Comparison of ENCODE assay signal across 7 mouse cellular contexts in genomic region chr13:23542225-23542980, GRCm38 (mm10). TPM values are rescaled to one million over a fixed set of nuclear protein-coding genes. Genes with fewer than 3 reads are reported as not detected.
DNase-seq lines count a peak whose midpoint lies in the region; ATAC-seq and TF ChIP-seq lines count a peak whose summit lies in the region.
"Not testable (repeated sequence)": the region's sequence is repeated elsewhere in the genome, so short reads cannot be mapped to it uniquely, and the experiment has no call there.

No protein-coding gene starts in this region.

- WGBS in heart, embryonic 12.5 days, result 8% methylated on average over 3 of the region's 3 CpGs
- 9% methylated on average over 3 of the region's 3 CpGs for WGBS in intestine, embryonic 14.5 days
- WGBS in limb, embryonic 14.5 days, result 18% methylated on average over 3 of the region's 3 CpGs
- 0% methylated on average over 2 of the region's 3 CpGs for WGBS in macrophage (ENCODE audit: missing documents)
- 7% methylated on average over 3 of the region's 3 CpGs for WGBS in neural tube, embryonic 14.5 days

- peak overlapping the region; percentile 71 for H3K9ac ChIP-seq in heart, embryonic 12.5 days
- H3K9ac ChIP-seq in intestine, embryonic 14.5 days (ENCODE audit: low read length), result peak overlapping the region; percentile 53
- H3K9ac ChIP-seq in limb, embryonic 14.5 days (ENCODE audit: low read depth, low read length, severe bottlenecking), result peak overlapping the region; percentile 58
- H3K9ac ChIP-seq in neural tube, embryonic 14.5 days (replicated peaks; ENCODE audit: low read depth, low read length), result not testable (repeated sequence)

- H3K27ac ChIP-seq in embryonic fibroblast, embryonic 13.5 days (ENCODE audit: insufficient read depth, low read length), result peak overlapping the region; percentile 70
- peak overlapping the region; percentile 94 for H3K27ac ChIP-seq in heart, embryonic 12.5 days (ENCODE audit: poor library complexity, severe bottlenecking)
- H3K27ac ChIP-seq in intestine, embryonic 14.5 days (ENCODE audit: low read depth), result peak overlapping the region; percentile 98
- peak overlapping the region; percentile 81 for H3K27ac ChIP-seq in limb, embryonic 14.5 days (replicated peaks; ENCODE audit: low read depth, low read length)
- H3K27ac ChIP-seq in macrophage, result peak overlapping the region; percentile 84
- H3K27ac ChIP-seq in neural tube, embryonic 14.5 days (ENCODE audit: low read depth, low read length), result not testable (repeated sequence)

- peak overlapping the region; percentile 82 for H3K4me2 ChIP-seq in heart, embryonic 12.5 days
- peak overlapping the region; percentile 94 for H3K4me2 ChIP-seq in intestine, embryonic 14.5 days (ENCODE audit: low read length)
- H3K4me2 ChIP-seq in limb, embryonic 14.5 days (replicated peaks; ENCODE audit: low read depth, low read length, severe bottlenecking), result peak overlapping the region; percentile 57
- peak overlapping the region; percentile 68 for H3K4me2 ChIP-seq in neural tube, embryonic 14.5 days (ENCODE audit: low read depth, low read length)

- not testable (repeated sequence) for DNase-seq in G1E (ENCODE audit: low spot score); limb, embryonic 14.5 days (ENCODE audit: low spot score)
- DNase-seq in intestine, embryonic 14.5 days (ENCODE audit: low spot score), result peak; percentile 57

- not testable (repeated sequence) for H3K36me3 ChIP-seq in G1E (replicated peaks); heart, embryonic 12.5 days; intestine, embryonic 14.5 days (ENCODE audit: control insufficient read depth, insufficient read depth, low read length); limb, embryonic 14.5 days (ENCODE audit: control insufficient read depth, insufficient read depth, low read length); macrophage (ENCODE audit: inconsistent target); neural tube, embryonic 14.5 days (ENCODE audit: control insufficient read depth, insufficient read depth, low read length)

- not testable (repeated sequence) for ATAC-seq in G1E (ENCODE audit: extremely low read depth, insufficient number of reproducible peaks, low FRiP score, poor library complexity, severe bottlenecking); heart, embryonic 12.5 days (ENCODE audit: insufficient number of reproducible peaks, low FRiP score); intestine, embryonic 14.5 days (replicated peaks; ENCODE audit: low FRiP score, low TSS enrichment, low read depth); limb, embryonic 14.5 days (ENCODE audit: low FRiP score, low read depth); neural tube, embryonic 14.5 days (ENCODE audit: low read depth)

- TF ChIP-seq CTCF in G1E (IDR thresholded peaks at IDR 0.05; ENCODE audit: low read depth, low read length); embryonic fibroblast, embryonic 13.5 days (IDR thresholded peaks at IDR 0.05; ENCODE audit: borderline replicate concordance, insufficient read depth, low read length): not testable (repeated sequence)

- not testable (repeated sequence) for H3K79me2 ChIP-seq in macrophage (ENCODE audit: inconsistent target)

- H3K4me1 ChIP-seq in G1E (ENCODE audit: insufficient read depth, low read depth, low read length), result peaks cover 20% of the 10 kb centered on the region
- H3K4me1 ChIP-seq in embryonic fibroblast, embryonic 13.5 days (ENCODE audit: control insufficient read depth, insufficient read depth, low read length); heart, embryonic 12.5 days (replicated peaks); intestine, embryonic 14.5 days (replicated peaks; ENCODE audit: control insufficient read depth, insufficient read depth, low read length); limb, embryonic 14.5 days (ENCODE audit: control insufficient read depth, insufficient read depth, low read length); neural tube, embryonic 14.5 days (ENCODE audit: control insufficient read depth, insufficient read depth, low read length): not testable (repeated sequence)

- peak; percentile 46; the same call in 1 of the 2 replicates for TF ChIP-seq POLR2A in embryonic fibroblast, embryonic 13.5 days (IDR thresholded peaks at IDR 0.05; ENCODE audit: low read depth, low read length)
- TF ChIP-seq POLR2A in limb, embryonic 14.5 days (IDR thresholded peaks at IDR 0.05; ENCODE audit: borderline replicate concordance, extremely low read depth, insufficient read depth, insufficient read length), result not testable (repeated sequence)

- H3K9me3 ChIP-seq in G1E (replicated peaks); heart, embryonic 12.5 days (replicated peaks); intestine, embryonic 14.5 days (ENCODE audit: control insufficient read depth, low read length); limb, embryonic 14.5 days (ENCODE audit: control insufficient read depth, low read length); neural tube, embryonic 14.5 days (ENCODE audit: control insufficient read depth, low read length): not testable (repeated sequence)

- not testable (repeated sequence) for H3K27me3 ChIP-seq in G1E (ENCODE audit: insufficient read depth, low read length); heart, embryonic 12.5 days (replicated peaks); intestine, embryonic 14.5 days (replicated peaks; ENCODE audit: control insufficient read depth, insufficient read depth, low read length); limb, embryonic 14.5 days (ENCODE audit: control insufficient read depth, insufficient read depth, low read length); neural tube, embryonic 14.5 days (ENCODE audit: control insufficient read depth, insufficient read depth, low read length)

- H3K4me3 ChIP-seq in G1E (ENCODE audit: low read depth, low read length), result peak overlapping the region; percentile 68
- H3K4me3 ChIP-seq in embryonic fibroblast, embryonic 13.5 days (ENCODE audit: insufficient read depth, low read length), result peak overlapping the region; percentile 54
- peak overlapping the region; percentile 56 for H3K4me3 ChIP-seq in heart, embryonic 12.5 days
- H3K4me3 ChIP-seq in intestine, embryonic 14.5 days (ENCODE audit: low read depth, low read length), result peak overlapping the region; percentile 53
- peak overlapping the region; percentile 41 for H3K4me3 ChIP-seq in limb, embryonic 14.5 days (replicated peaks; ENCODE audit: low read length)
- peak overlapping the region; percentile 43 for H3K4me3 ChIP-seq in macrophage (ENCODE audit: inconsistent target)
- H3K4me3 ChIP-seq in neural tube, embryonic 14.5 days (ENCODE audit: low read depth, low read length), result peak overlapping the region; percentile 36

RNA-seq across cellular contexts. Expression of gene Hist1h2bh, which starts 0.8 kb away (rescaled TPM):
- total RNA-seq in G1E (2014; fragmentation: Nextera tagmentation) (32.7 and 41.6 TPM in 2 replicates), G1E (2017) (77.6 and 126 TPM in 2 replicates)
- polyA plus RNA-seq in G1E (2012) (0.91 and 4.9 TPM in 2 replicates), macrophage (2018) (0.09 to 0.34 TPM (median 0.15 TPM) in 3 replicates)
- polyA plus RNA-seq in embryonic fibroblast, embryonic 13.5 days (2011; ENCODE audit: insufficient read length, low read depth, missing spikeins), result 1.8 and 4.0 TPM in 2 replicates
- polyA plus RNA-seq in heart, embryonic 12.5 days (2016; fragmentation: Nextera tagmentation; extraction: Ambion mirVana), result 0.26 and 0.28 TPM in 2 replicates
- polyA plus RNA-seq in intestine, embryonic 14.5 days (2014; fragmentation: Nextera tagmentation; extraction: Ambion mirVana), result 0.47 and 1.1 TPM in 2 replicates
- polyA plus RNA-seq in limb, embryonic 14.5 days (2012; rRNA removed), result 5.2 and 6.1 TPM in 2 replicates
- 0.48 and 0.57 TPM in 2 replicates for polyA plus RNA-seq in limb, embryonic 14.5 days (2014; fragmentation: Nextera tagmentation; extraction: Ambion mirVana)
- 1 to 10 TPM in 1 of 26 experiments, under 1 TPM in 7, not detected in 18; 0.51 to 1.7 (median 0.67) TPM for total RNA-seq in macrophage (2018; cell fraction: chromatin; rRNA removed)
- 1 to 10 TPM in 22 of 26 experiments, under 1 TPM in 4; 0.50 to 6.2 (median 1.7) TPM for total RNA-seq in macrophage (2018; cell fraction: cytosol; rRNA removed)
- 1 to 10 TPM in 3 of 26 experiments, under 1 TPM in 10, not detected in 13; 0.24 to 2.9 (median 0.72) TPM for total RNA-seq in macrophage (2018; cell fraction: nucleus; rRNA removed)
- polyA plus RNA-seq in neural tube, embryonic 14.5 days (2014; fragmentation: Nextera tagmentation; extraction: Ambion mirVana), result 0.33 TPM in 1 of 2 replicates, not detected in the other

RNA-seq across cellular contexts. Expression of gene Hist1h3f, which starts 1.4 kb away (rescaled TPM):
- total RNA-seq in G1E (2014; fragmentation: Nextera tagmentation), result 125 and 143 TPM in 2 replicates
- total RNA-seq in G1E (2017), result 96.8 and 187 TPM in 2 replicates
- 1.8 and 12.3 TPM in 2 replicates for polyA plus RNA-seq in G1E (2012)
- polyA plus RNA-seq in embryonic fibroblast, embryonic 13.5 days (2011; ENCODE audit: insufficient read length, low read depth, missing spikeins), result 0.61 and 0.70 TPM in 2 replicates
- 0.32 and 0.36 TPM in 2 replicates for polyA plus RNA-seq in heart, embryonic 12.5 days (2016; fragmentation: Nextera tagmentation; extraction: Ambion mirVana)
- polyA plus RNA-seq in intestine, embryonic 14.5 days (2014; fragmentation: Nextera tagmentation; extraction: Ambion mirVana), result 1.1 and 1.2 TPM in 2 replicates
- 4.1 and 7.4 TPM in 2 replicates for polyA plus RNA-seq in limb, embryonic 14.5 days (2012; rRNA removed)
- polyA plus RNA-seq in limb, embryonic 14.5 days (2014; fragmentation: Nextera tagmentation; extraction: Ambion mirVana), result 0.65 and 1.00 TPM in 2 replicates
- total RNA-seq in macrophage (2018; cell fraction: chromatin; rRNA removed), result 1 to 10 TPM in 12 of 26 experiments, under 1 TPM in 3, not detected in 11; 0.66 to 8.1 (median 1.7) TPM
- total RNA-seq in macrophage (2018; cell fraction: cytosol; rRNA removed), result 10 to 100 TPM in 8 of 26 experiments, 1 to 10 TPM in 17, under 1 TPM in 1; 0.94 to 20.0 (median 7.1) TPM
- 1 to 10 TPM in 13 of 26 experiments, under 1 TPM in 7, not detected in 6; 0.48 to 6.5 (median 1.5) TPM for total RNA-seq in macrophage (2018; cell fraction: nucleus; rRNA removed)
- not detected in 3 replicates for polyA plus RNA-seq in macrophage (2018)
- 0.52 TPM in 1 of 2 replicates, not detected in the other for polyA plus RNA-seq in neural tube, embryonic 14.5 days (2014; fragmentation: Nextera tagmentation; extraction: Ambion mirVana)

RNA-seq across cellular contexts. Expression of gene Hist1h3g, which starts 7.2 kb away (rescaled TPM):
- total RNA-seq in G1E (2014; fragmentation: Nextera tagmentation) (647 and 719 TPM in 2 replicates), G1E (2017) (217 and 302 TPM in 2 replicates)
- polyA plus RNA-seq in G1E (2012) (12.1 and 32.9 TPM in 2 replicates), macrophage (2018) (not detected in 3 replicates)
- 5.7 TPM in 1 of 2 replicates, not detected in the other for polyA plus RNA-seq in embryonic fibroblast, embryonic 13.5 days (2011; ENCODE audit: insufficient read length, low read depth, missing spikeins)
- polyA plus RNA-seq in heart, embryonic 12.5 days (2016; fragmentation: Nextera tagmentation; extraction: Ambion mirVana), result 3.9 and 4.0 TPM in 2 replicates
- polyA plus RNA-seq in intestine, embryonic 14.5 days (2014; fragmentation: Nextera tagmentation; extraction: Ambion mirVana), result 6.1 and 8.1 TPM in 2 replicates
- 32.6 and 62.7 TPM in 2 replicates for polyA plus RNA-seq in limb, embryonic 14.5 days (2012; rRNA removed)
- polyA plus RNA-seq in limb, embryonic 14.5 days (2014; fragmentation: Nextera tagmentation; extraction: Ambion mirVana), result 4.1 and 6.7 TPM in 2 replicates
- 1 to 10 TPM in 3 of 26 experiments, not detected in 23; 2.6 to 6.9 (median 3.0) TPM for total RNA-seq in macrophage (2018; cell fraction: chromatin; rRNA removed)
- 10 to 100 TPM in 3 of 26 experiments, 1 to 10 TPM in 21, under 1 TPM in 2; 0.91 to 17.1 (median 3.1) TPM for total RNA-seq in macrophage (2018; cell fraction: cytosol; rRNA removed)
- 1 to 10 TPM in 3 of 26 experiments, not detected in 23; 2.4 to 9.1 (median 2.4) TPM for total RNA-seq in macrophage (2018; cell fraction: nucleus; rRNA removed)
- polyA plus RNA-seq in neural tube, embryonic 14.5 days (2014; fragmentation: Nextera tagmentation; extraction: Ambion mirVana), result 0.72 TPM in 1 of 2 replicates, not detected in the other

RNA-seq across cellular contexts. Expression of gene Hist1h2af, which starts 8.7 kb away (rescaled TPM):
- 510 and 530 TPM in 2 replicates for total RNA-seq in G1E (2014; fragmentation: Nextera tagmentation)
- 1,417 and 2,284 TPM in 2 replicates for total RNA-seq in G1E (2017)
- 1,681 and 3,392 TPM in 2 replicates for polyA plus RNA-seq in G1E (2012)
- 12.7 and 20.4 TPM in 2 replicates for polyA plus RNA-seq in embryonic fibroblast, embryonic 13.5 days (2011; ENCODE audit: insufficient read length, low read depth, missing spikeins)
- polyA plus RNA-seq in heart, embryonic 12.5 days (2016; fragmentation: Nextera tagmentation; extraction: Ambion mirVana), result 2.7 and 7.0 TPM in 2 replicates
- polyA plus RNA-seq in intestine, embryonic 14.5 days (2014; fragmentation: Nextera tagmentation; extraction: Ambion mirVana), result 12.1 and 15.7 TPM in 2 replicates
- polyA plus RNA-seq in limb, embryonic 14.5 days (2012; rRNA removed), result 557 and 662 TPM in 2 replicates
- 9.1 and 11.0 TPM in 2 replicates for polyA plus RNA-seq in limb, embryonic 14.5 days (2014; fragmentation: Nextera tagmentation; extraction: Ambion mirVana)
- 10 to 100 TPM in 2 of 26 experiments, 1 to 10 TPM in 5, not detected in 19; 3.1 to 25.0 (median 5.3) TPM for total RNA-seq in macrophage (2018; cell fraction: chromatin; rRNA removed)
- 10 to 100 TPM in 15 of 26 experiments, 1 to 10 TPM in 11; 2.6 to 50.6 (median 16.0) TPM for total RNA-seq in macrophage (2018; cell fraction: cytosol; rRNA removed)
- 10 to 100 TPM in 1 of 26 experiments, 1 to 10 TPM in 14, not detected in 11; 2.4 to 22.9 (median 4.9) TPM for total RNA-seq in macrophage (2018; cell fraction: nucleus; rRNA removed)
- not detected in 3 replicates for polyA plus RNA-seq in macrophage (2018)
- polyA plus RNA-seq in neural tube, embryonic 14.5 days (2014; fragmentation: Nextera tagmentation; extraction: Ambion mirVana), result not detected in 2 replicates

RNA-seq across cellular contexts. Expression of gene Hist1h4f, which starts 9.0 kb away (rescaled TPM):
- total RNA-seq in G1E (2014; fragmentation: Nextera tagmentation), result 443 and 478 TPM in 2 replicates
- 2,744 and 3,177 TPM in 2 replicates for total RNA-seq in G1E (2017)
- polyA plus RNA-seq in G1E (2012), result 8.0 and 49.6 TPM in 2 replicates
- 9.6 and 18.1 TPM in 2 replicates for polyA plus RNA-seq in embryonic fibroblast, embryonic 13.5 days (2011; ENCODE audit: insufficient read length, low read depth, missing spikeins)
- 0.95 TPM in 1 of 2 replicates, not detected in the other for polyA plus RNA-seq in heart, embryonic 12.5 days (2016; fragmentation: Nextera tagmentation; extraction: Ambion mirVana)
- polyA plus RNA-seq in intestine, embryonic 14.5 days (2014; fragmentation: Nextera tagmentation; extraction: Ambion mirVana), result 1.3 and 1.4 TPM in 2 replicates
- 13.7 and 21.4 TPM in 2 replicates for polyA plus RNA-seq in limb, embryonic 14.5 days (2012; rRNA removed)
- 2.6 and 2.8 TPM in 2 replicates for polyA plus RNA-seq in limb, embryonic 14.5 days (2014; fragmentation: Nextera tagmentation; extraction: Ambion mirVana)
- total RNA-seq in macrophage (2018; cell fraction: chromatin; rRNA removed), result 10 to 100 TPM in 10 of 26 experiments, 1 to 10 TPM in 6, not detected in 10; 3.8 to 50.3 (median 12.6) TPM
- 100 to 1,000 TPM in 3 of 26 experiments, 10 to 100 TPM in 23; 10.3 to 134 (median 44.9) TPM for total RNA-seq in macrophage (2018; cell fraction: cytosol; rRNA removed)
- 10 to 100 TPM in 12 of 26 experiments, 1 to 10 TPM in 12, not detected in 2; 2.3 to 63.3 (median 10.3) TPM for total RNA-seq in macrophage (2018; cell fraction: nucleus; rRNA removed)
- polyA plus RNA-seq in macrophage (2018), result not detected in 3 replicates
- polyA plus RNA-seq in neural tube, embryonic 14.5 days (2014; fragmentation: Nextera tagmentation; extraction: Ambion mirVana), result not detected in 2 replicates
